Mouse (Mus musculus) liver, postnatal 0 days (tissue): ENCODE results near the gene Max.

Experiments
- CTCF ChIP-seq: sonication (generic); IDR thresholded peaks from 2 replicates; pipeline ENCODE4 v1.5.1; 2016; ENCODE audit warnings: antibody characterized with exemption, low read depth
- EP300 ChIP-seq: IDR thresholded peaks from 2 replicates; pipeline ENCODE4 v1.6.1; 2016; ENCODE audit warnings: antibody characterized with exemption, low read depth, mild to moderate bottlenecking

GRCm38 (mm10) chr12:76901508-76902294, 60.3 kb downstream of the Max start:
- TF ChIP-seq CTCF (no peak), EP300 (no peak)
